In the genomic region with DNA sequence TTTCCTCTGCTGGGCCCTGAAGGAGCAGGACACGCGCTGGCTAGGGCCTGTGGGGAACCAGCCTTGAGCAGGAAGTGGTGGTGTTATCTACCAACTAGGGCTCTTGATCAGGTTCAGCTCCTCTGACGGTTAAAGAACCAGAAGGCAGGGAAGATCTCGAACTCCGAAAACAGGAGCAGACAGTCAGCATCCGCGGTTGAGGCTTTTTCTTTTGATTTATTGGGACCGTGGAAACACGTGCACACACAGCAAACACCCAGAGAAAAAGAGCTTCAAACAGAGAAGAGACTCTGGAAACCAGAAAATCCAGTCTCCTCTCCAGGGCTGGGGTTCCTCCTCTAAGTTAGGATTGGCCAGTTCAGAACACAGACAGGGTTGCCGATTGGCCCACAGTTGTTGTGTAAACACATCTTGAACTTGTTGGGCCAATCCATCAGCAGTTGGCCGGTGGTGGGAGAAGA, we compare ENCODE assay signal across 11 mouse cellular contexts. TPM values are rescaled to one million over a fixed set of nuclear protein-coding genes. Genes with fewer than 3 reads are reported as not detected.
DNase-seq lines count a peak whose midpoint lies in the region; ATAC-seq and TF ChIP-seq lines count a peak whose summit lies in the region.
"Had no signal": no experiment of that assay in that cellular context is flagged by ENCODE, and none has a peak within 500 bp of the region (broad histone marks: within the 10 kb centered on the region; RNA-seq: fewer than 3 reads in every experiment).

No protein-coding gene starts in this region.

- H3K9ac ChIP-seq in embryonic facial prominence, embryonic 11.5 days (replicated peaks; ENCODE audit: low read length) = no peak overlapping the region
- H3K9ac ChIP-seq in liver, embryonic 14.5 days (replicated peaks) = no peak overlapping the region
- H3K9ac ChIP-seq: midbrain, embryonic 12.5 days had no signal

- no peak for ATAC-seq in embryonic facial prominence, embryonic 11.5 days (replicated peaks; ENCODE audit: insufficient number of reproducible peaks, low FRiP score, low TSS enrichment, low read depth)
- peak; percentile 47; the same call in 1 of the 2 replicates for ATAC-seq in liver, embryonic 14.5 days (ENCODE audit: insufficient read depth)
- ATAC-seq in cerebellum, adult (ENCODE audit: insufficient number of reproducible peaks, low FRiP score, low TSS enrichment) = no peak

- H3K27ac ChIP-seq in embryonic facial prominence, embryonic 11.5 days (replicated peaks; ENCODE audit: low read depth, low read length) = no peak overlapping the region
- no peak overlapping the region for H3K27ac ChIP-seq in liver, embryonic 14.5 days
- H3K27ac ChIP-seq: midbrain, embryonic 12.5 days had no signal

- TF ChIP-seq CTCF in liver, embryonic 14.5 days (IDR thresholded peaks at IDR 0.05; ENCODE audit: low read depth) = no peak

- no peaks in the 10 kb centered on the region for H3K4me1 ChIP-seq in embryonic facial prominence, embryonic 11.5 days (ENCODE audit: control insufficient read depth, insufficient read depth, low read length)
- peaks cover 0 to 12% of the 10 kb centered on the region in 2 experiments; a peak in 3 of 4 replicates for H3K4me1 ChIP-seq in liver, embryonic 14.5 days (replicated peaks; ENCODE audit: control insufficient read depth in 2 of 2, insufficient read depth in 2 of 2, low read length in 1 of 2)

- no peak for TF ChIP-seq EP300 in liver, embryonic 14.5 days (IDR thresholded peaks at IDR 0.05; ENCODE audit: low read depth)

- H3K4me3 ChIP-seq in embryonic facial prominence, embryonic 11.5 days (ENCODE audit: low read depth, low read length) = no peak overlapping the region
- no peak overlapping the region for H3K4me3 ChIP-seq in liver, embryonic 14.5 days (ENCODE audit: insufficient read depth in 1 of 2, low read depth in 2 of 2, low read length in 2 of 2)
- H3K4me3 ChIP-seq: midbrain, embryonic 12.5 days had no signal

- H3K9me3 ChIP-seq in embryonic facial prominence, embryonic 11.5 days (replicated peaks; ENCODE audit: control insufficient read depth, low read length) = no peaks in the 10 kb centered on the region
- no peaks in the 10 kb centered on the region for H3K9me3 ChIP-seq in liver, embryonic 14.5 days (ENCODE audit: control insufficient read depth, low read length)
- H3K9me3 ChIP-seq: midbrain, embryonic 12.5 days had no signal

- 44% methylated on average over 11 of the region's 11 CpGs for WGBS in embryonic facial prominence, embryonic 11.5 days
- 8% methylated on average over 11 of the region's 11 CpGs for WGBS in liver, embryonic 14.5 days (ENCODE audit: insufficient replicate concordance)

- no peak overlapping the region for H3K4me2 ChIP-seq in embryonic facial prominence, embryonic 11.5 days (ENCODE audit: low read depth, low read length)
- 0 out of 2 replicates have a peak overlapping the region, but pooled peaks have one; percentile 1 for H3K4me2 ChIP-seq in liver, embryonic 14.5 days (ENCODE audit: low read depth)
- H3K4me2 ChIP-seq: midbrain, embryonic 12.5 days had no signal

- peak; percentile 35 for DNase-seq in thymus, postnatal 4 days
- DNase-seq in thymus, postnatal 36 days = no peak
- peak; percentile 60 for DNase-seq in embryonic facial prominence, embryonic 11.5 days (ENCODE audit: low spot score)
- DNase-seq in liver, embryonic 14.5 days (ENCODE audit: low read depth in 3 of 3, low spot score in 3 of 3) = no peak
- no peak for DNase-seq in adrenal gland, adult 2 months
- DNase-seq in heart, adult 18-20 months = no peak
- DNase-seq: retina, postnatal 1 day had no signal

- peaks cover 8% of the 10 kb centered on the region for H3K27me3 ChIP-seq in embryonic facial prominence, embryonic 11.5 days (ENCODE audit: control insufficient read depth, insufficient read depth, low read length)
- H3K27me3 ChIP-seq in liver, embryonic 14.5 days (ENCODE audit: control insufficient read depth, insufficient read depth, low read length) = peaks cover 11% of the 10 kb centered on the region

- H3K36me3 ChIP-seq in embryonic facial prominence, embryonic 11.5 days (replicated peaks; ENCODE audit: control insufficient read depth, insufficient read depth, low read depth, low read length) = no peaks in the 10 kb centered on the region
- H3K36me3 ChIP-seq in liver, embryonic 14.5 days (replicated peaks; ENCODE audit: control insufficient read depth, insufficient read depth, low read depth) = no peaks in the 10 kb centered on the region
- H3K36me3 ChIP-seq: midbrain, embryonic 12.5 days had no signal

RNA-seq across cellular contexts. Expression of gene Cyb561, which starts 6.4 kb away (rescaled TPM):
- 9.9 and 13.4 TPM in 2 replicates for polyA plus RNA-seq in embryonic facial prominence, embryonic 11.5 days (2014; fragmentation: Nextera tagmentation; extraction: Ambion mirVana)
- 0.69 and 0.85 TPM in 2 replicates for polyA plus RNA-seq in liver, embryonic 14.5 days (2012; rRNA removed)
- 1.1 and 2.1 TPM in 2 replicates for polyA plus RNA-seq in liver, embryonic 14.5 days (2014; fragmentation: Nextera tagmentation; extraction: Ambion mirVana)
- total RNA-seq in adrenal gland, adult 2 months (2021) = 100 to 1,000 TPM; 103 to 236 TPM
- polyA plus RNA-seq in adrenal gland, adult 2 months (2012; rRNA removed) = 127 and 140 TPM in 2 replicates
- total RNA-seq in heart, adult 18-20 months (2021) = 1 to 10 TPM; 6.9 to 9.0 TPM

RNA-seq across cellular contexts. Expression of gene Ace, which starts 21.0 kb away (rescaled TPM):
- 0.41 and 0.47 TPM in 2 replicates for polyA plus RNA-seq in embryonic facial prominence, embryonic 11.5 days (2014; fragmentation: Nextera tagmentation; extraction: Ambion mirVana)
- 0.07 and 0.08 TPM in 2 replicates for polyA plus RNA-seq in liver, embryonic 14.5 days (2012; rRNA removed)
- not detected in 2 replicates for polyA plus RNA-seq in liver, embryonic 14.5 days (2014; fragmentation: Nextera tagmentation; extraction: Ambion mirVana)
- 10 to 100 TPM in 1 of 2 experiments, 1 to 10 TPM in 1; 9.3 to 15.9 TPM for total RNA-seq in adrenal gland, adult 2 months (2021)
- polyA plus RNA-seq in adrenal gland, adult 2 months (2012; rRNA removed) = 8.3 and 11.8 TPM in 2 replicates
- 10 to 100 TPM; 22.2 to 25.1 TPM for total RNA-seq in heart, adult 18-20 months (2021)

RNA-seq across cellular contexts. Expression of gene Ace3, which starts 47.8 kb away (rescaled TPM):
- polyA plus RNA-seq in embryonic facial prominence, embryonic 11.5 days (2014; fragmentation: Nextera tagmentation; extraction: Ambion mirVana) = not detected in 2 replicates
- not detected in 2 replicates for polyA plus RNA-seq in liver, embryonic 14.5 days (2012; rRNA removed)
- polyA plus RNA-seq in liver, embryonic 14.5 days (2014; fragmentation: Nextera tagmentation; extraction: Ambion mirVana) = not detected in 2 replicates
- total RNA-seq in adrenal gland, adult 2 months (2021) = not detected
- polyA plus RNA-seq in adrenal gland, adult 2 months (2012; rRNA removed) = not detected in 2 replicates
- not detected for total RNA-seq in heart, adult 18-20 months (2021)
- total RNA-seq: heart, adult 8-10 months; left cerebral cortex, adult 8-10 months had no signal
- polyA plus RNA-seq: midbrain, embryonic 12.5 days had no signal

Comparison
In these comparisons a context has a peak if more than half of its experiments do, and no peak if none do; other contexts are left out.
1. DNase-seq: peak in thymus, postnatal 4 days (single experiment) and embryonic facial prominence, embryonic 11.5 days (single experiment); none in thymus, postnatal 36 days (0 of 2), liver, embryonic 14.5 days (0 of 3), adrenal gland, adult 2 months (single experiment) and heart, adult 18-20 months (0 of 2).